Mouse (Mus musculus): Measurements from ENCODE around the gene Tyw3.
"Not testable (repeated sequence)": the region's sequence is repeated elsewhere in the genome, so short reads cannot be mapped to it uniquely, and the experiment has no call there.

The Tyw3 gene

GRCm38 (mm10) chr3:154596934-154597554 is at the start of gene Tyw3:
Tyw3 (minus strand) TSS chr3:154597104.
- Histone ChIP-seq H3K9me3 (ENCODE audit: low read length) (no peaks in the 10 kb centered on the region), H3K27me3 (ENCODE audit: insufficient read depth, low read length) (no peaks in the 10 kb centered on the region), H3K4me1 (replicated peaks; ENCODE audit: low read depth, low read length) (peaks cover 12% of the 10 kb centered on the region), H3K4me3 (replicated peaks; ENCODE audit: low read length) (peak within 1 kb of the TSS; percentile 96), H3K36me3 (ENCODE audit: insufficient read depth, low read length) (peaks cover 31% of the 10 kb centered on the region)
- no peak for TF ChIP-seq NANOG (IDR thresholded peaks at IDR 0.05; ENCODE audit: borderline replicate concordance, low read length)
- no peak; the same call in 1 of the 2 replicates for TF ChIP-seq CTCF (conservative IDR thresholded peaks at IDR 0.05; ENCODE audit: low read length)
- TF ChIP-seq POU5F1 (IDR thresholded peaks at IDR 0.05; ENCODE audit: borderline replicate concordance, low read length), result no peak

- peaks cover 52% of the 10 kb centered on the region for H3K4me1 ChIP-seq (replicated peaks; ENCODE audit: low read depth, low read length)
- no peak overlapping the region for H3K4me3 ChIP-seq (replicated peaks; ENCODE audit: low read length)
- no peaks in the 10 kb centered on the region for H3K36me3 ChIP-seq (ENCODE audit: insufficient read depth, low read length)
- TF ChIP-seq POU5F1 (IDR thresholded peaks at IDR 0.05; ENCODE audit: borderline replicate concordance, low read length) (no peak), CTCF (conservative IDR thresholded peaks at IDR 0.05; ENCODE audit: low read length) (no peak), NANOG (IDR thresholded peaks at IDR 0.05; ENCODE audit: borderline replicate concordance, low read length) (no peak)
- no peaks in the 10 kb centered on the region for H3K9me3 ChIP-seq (ENCODE audit: low read length)
- no peaks in the 10 kb centered on the region for H3K27me3 ChIP-seq (ENCODE audit: insufficient read depth, low read length)
These were observed 36.2 kb upstream of the Tyw3 start for GRCm38 (mm10) chr3:154633091-154633490.

GRCm38 (mm10) chr3:154631281-154631680 is 34.4 kb upstream of the Tyw3 start:
- not testable (repeated sequence) for H3K4me3 ChIP-seq (replicated peaks; ENCODE audit: low read length); H3K27me3 ChIP-seq (ENCODE audit: insufficient read depth, low read length); H3K36me3 ChIP-seq (ENCODE audit: insufficient read depth, low read length); H3K9me3 ChIP-seq (ENCODE audit: low read length)
- peaks cover 61% of the 10 kb centered on the region for H3K4me1 ChIP-seq (replicated peaks; ENCODE audit: low read depth, low read length)

- H3K4me3 ChIP-seq (replicated peaks; ENCODE audit: low read length), result no peak overlapping the region
- H3K4me1 ChIP-seq (replicated peaks; ENCODE audit: low read depth, low read length), result peaks cover 53% of the 10 kb centered on the region
- peaks cover 9% of the 10 kb centered on the region; the same call in 1 of the 2 replicates for H3K36me3 ChIP-seq (ENCODE audit: insufficient read depth, low read length)
- no peaks in the 10 kb centered on the region for H3K9me3 ChIP-seq (ENCODE audit: low read length)
- H3K27me3 ChIP-seq (ENCODE audit: insufficient read depth, low read length), result no peaks in the 10 kb centered on the region
- no peak for TF ChIP-seq NANOG (IDR thresholded peaks at IDR 0.05; ENCODE audit: borderline replicate concordance, low read length)
- TF ChIP-seq CTCF (conservative IDR thresholded peaks at IDR 0.05; ENCODE audit: low read length), result no peak
- TF ChIP-seq POU5F1 (IDR thresholded peaks at IDR 0.05; ENCODE audit: borderline replicate concordance, low read length), result no peak
These were observed 31.4 kb upstream of the Tyw3 start for GRCm38 (mm10) chr3:154628284-154628683.

GRCm38 (mm10) chr3:154616106-154616505 is 19.2 kb upstream of the Tyw3 start:
- Histone ChIP-seq H3K36me3 (ENCODE audit: insufficient read depth, low read length) (peaks cover 46% of the 10 kb centered on the region), H3K4me3 (replicated peaks; ENCODE audit: low read length) (no peak overlapping the region), H3K4me1 (replicated peaks; ENCODE audit: low read depth, low read length) (peaks cover 7% of the 10 kb centered on the region; the same call in 1 of the 2 replicates), H3K27me3 (ENCODE audit: insufficient read depth, low read length) (no peaks in the 10 kb centered on the region), H3K9me3 (ENCODE audit: low read length) (peaks cover 6% of the 10 kb centered on the region)
- TF ChIP-seq POU5F1 (IDR thresholded peaks at IDR 0.05; ENCODE audit: borderline replicate concordance, low read length), result no peak

- no peak for TF ChIP-seq POU5F1 (IDR thresholded peaks at IDR 0.05; ENCODE audit: borderline replicate concordance, low read length)
- no peak for TF ChIP-seq CTCF (conservative IDR thresholded peaks at IDR 0.05; ENCODE audit: low read length)
- no peak for TF ChIP-seq NANOG (IDR thresholded peaks at IDR 0.05; ENCODE audit: borderline replicate concordance, low read length)
- no peaks in the 10 kb centered on the region for H3K27me3 ChIP-seq (ENCODE audit: insufficient read depth, low read length)
These were observed 18.4 kb upstream of the Tyw3 start for GRCm38 (mm10) chr3:154615304-154615703.

GRCm38 (mm10) chr3:154614771-154615170 is 17.9 kb upstream of the Tyw3 start:
- H3K27me3 ChIP-seq (ENCODE audit: insufficient read depth, low read length), result no peaks in the 10 kb centered on the region
- peaks cover 55% of the 10 kb centered on the region for H3K36me3 ChIP-seq (ENCODE audit: insufficient read depth, low read length)
- H3K9me3 ChIP-seq (ENCODE audit: low read length), result peaks cover 6% of the 10 kb centered on the region
- TF ChIP-seq POU5F1 (IDR thresholded peaks at IDR 0.05; ENCODE audit: borderline replicate concordance, low read length) (no peak), CTCF (conservative IDR thresholded peaks at IDR 0.05; ENCODE audit: low read length) (no peak), NANOG (IDR thresholded peaks at IDR 0.05; ENCODE audit: borderline replicate concordance, low read length) (no peak)
- peaks cover 7% of the 10 kb centered on the region; the same call in 1 of the 2 replicates for H3K4me1 ChIP-seq (replicated peaks; ENCODE audit: low read depth, low read length)
- no peak overlapping the region for H3K4me3 ChIP-seq (replicated peaks; ENCODE audit: low read length)

More at GRCm38 (mm10) chr3:154615304-154615703, 18.4 kb upstream of the Tyw3 start:
- peaks cover 6% of the 10 kb centered on the region for H3K9me3 ChIP-seq (ENCODE audit: low read length)
- no peak overlapping the region for H3K4me3 ChIP-seq (replicated peaks; ENCODE audit: low read length)
- H3K4me1 ChIP-seq (replicated peaks; ENCODE audit: low read depth, low read length), result peaks cover 7% of the 10 kb centered on the region; the same call in 1 of the 2 replicates
- peaks cover 54% of the 10 kb centered on the region for H3K36me3 ChIP-seq (ENCODE audit: insufficient read depth, low read length)

- TF ChIP-seq NANOG (IDR thresholded peaks at IDR 0.05; ENCODE audit: borderline replicate concordance, low read length) (no peak), POU5F1 (IDR thresholded peaks at IDR 0.05; ENCODE audit: borderline replicate concordance, low read length) (no peak), CTCF (conservative IDR thresholded peaks at IDR 0.05; ENCODE audit: low read length) (no peak)
- Histone ChIP-seq H3K9me3 (ENCODE audit: low read length) (peaks cover 6% of the 10 kb centered on the region), H3K4me1 (replicated peaks; ENCODE audit: low read depth, low read length) (peaks cover 7% of the 10 kb centered on the region; the same call in 1 of the 2 replicates), H3K36me3 (ENCODE audit: insufficient read depth, low read length) (peaks cover 50% of the 10 kb centered on the region), H3K27me3 (ENCODE audit: insufficient read depth, low read length) (no peaks in the 10 kb centered on the region), H3K4me3 (replicated peaks; ENCODE audit: low read length) (no peak overlapping the region)
These were observed 15.0 kb upstream of the Tyw3 start for GRCm38 (mm10) chr3:154611888-154612287.

GRCm38 (mm10) chr3:154607896-154608295 is 11.0 kb upstream of the Tyw3 start:
- peaks cover 6% of the 10 kb centered on the region for H3K9me3 ChIP-seq (ENCODE audit: low read length)
- H3K4me1 ChIP-seq (replicated peaks; ENCODE audit: low read depth, low read length), result peaks cover 7% of the 10 kb centered on the region; the same call in 1 of the 2 replicates
- TF ChIP-seq NANOG (IDR thresholded peaks at IDR 0.05; ENCODE audit: borderline replicate concordance, low read length), result no peak
- TF ChIP-seq POU5F1 (IDR thresholded peaks at IDR 0.05; ENCODE audit: borderline replicate concordance, low read length), result no peak
- TF ChIP-seq CTCF (conservative IDR thresholded peaks at IDR 0.05; ENCODE audit: low read length), result no peak
- H3K27me3 ChIP-seq (ENCODE audit: insufficient read depth, low read length), result no peaks in the 10 kb centered on the region
- no peak overlapping the region for H3K4me3 ChIP-seq (replicated peaks; ENCODE audit: low read length)
- H3K36me3 ChIP-seq (ENCODE audit: insufficient read depth, low read length), result peaks cover 49% of the 10 kb centered on the region
